Mouse (Mus musculus) ovary, postnatal 10 days (tissue): ENCODE results near the gene Elf2.
"Not testable (repeated sequence)": the region's sequence is repeated elsewhere in the genome, so short reads cannot be mapped to it uniquely, and the experiment has no call there.

Source experiments
- DNase-seq: peaks from one replicate; pipeline ENCODE4 v3.0.0; 2022; ENCODE audit warnings: low spot score

Gene Elf2

GRCm38 (mm10) chr3:51232205-51232910 is 108.1 kb downstream of the Elf2 start:
- DNase-seq, result no peak

DNA sequence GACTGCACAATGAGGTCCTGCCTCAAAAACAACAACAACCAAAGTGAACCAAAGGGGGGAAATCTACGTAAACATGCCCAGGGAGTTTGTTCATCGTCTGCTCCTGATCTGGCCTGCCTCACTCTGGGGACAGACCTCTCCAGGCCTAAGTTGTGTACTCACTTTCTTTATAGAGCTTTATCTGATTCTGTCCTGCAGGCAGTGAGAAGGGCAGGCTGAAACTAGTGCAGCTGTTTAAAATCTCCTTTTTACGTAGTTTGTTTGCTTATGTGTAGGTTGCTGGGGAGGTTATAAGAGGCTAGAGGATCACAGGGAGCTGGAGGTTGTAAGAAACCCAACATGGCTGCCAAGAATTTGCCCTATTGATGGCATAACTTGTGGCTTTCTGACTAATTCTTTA is 109.0 kb downstream of the Elf2 start:
- DNase-seq, result no peak

DNA sequence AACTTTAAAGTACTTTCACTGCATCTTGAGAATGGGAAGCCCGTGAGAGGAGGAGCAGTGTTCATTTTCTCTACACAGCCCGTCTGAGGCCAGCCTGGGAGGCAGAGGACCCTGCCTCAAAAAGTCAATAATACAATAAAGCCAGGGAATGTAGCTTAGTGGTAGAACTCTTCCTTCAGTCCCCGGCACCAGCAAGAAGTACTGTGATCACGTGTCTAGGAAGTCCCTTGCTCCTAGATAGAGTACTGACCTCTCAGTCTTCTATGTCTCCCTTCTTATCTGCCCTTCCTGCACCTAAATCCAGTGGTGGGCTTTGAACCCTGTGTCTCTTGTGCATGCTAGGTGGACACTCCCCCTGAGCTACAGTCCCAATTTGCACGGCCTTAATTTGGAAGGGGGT is 109.6 kb downstream of the Elf2 start:
- DNase-seq, result no peak

DNA sequence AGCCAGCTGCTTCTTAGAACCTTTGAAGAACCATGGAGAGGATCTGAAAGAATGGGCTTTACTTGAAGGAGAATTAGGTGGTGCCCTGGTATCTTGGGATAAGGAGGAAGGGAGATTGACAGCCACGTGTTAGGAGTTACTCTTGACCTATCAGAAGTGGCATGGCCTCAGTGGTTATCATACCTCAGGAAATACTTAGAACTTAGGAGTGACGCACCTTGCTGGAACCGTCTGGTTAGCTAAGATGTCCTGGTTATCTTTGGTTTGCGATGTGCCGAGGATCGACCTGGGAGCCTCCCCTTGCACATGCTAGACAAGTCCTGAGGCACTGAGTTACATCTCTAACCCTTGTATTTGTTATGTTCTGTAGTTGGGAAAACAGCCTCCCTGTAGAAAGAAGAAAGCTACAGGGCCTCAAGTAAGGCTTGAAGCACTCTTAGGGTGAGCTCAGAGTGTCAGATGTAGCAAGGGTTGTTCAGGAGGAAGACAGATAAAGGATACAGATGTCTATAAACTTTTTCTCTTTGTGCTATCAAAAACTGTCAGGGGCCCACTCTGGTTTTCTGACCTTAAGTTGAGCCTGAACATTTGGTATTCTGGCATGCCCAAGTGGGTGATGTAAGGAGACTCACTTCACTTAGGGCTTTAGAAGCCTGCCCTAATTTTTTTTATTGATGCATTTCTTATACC is 110.2 kb downstream of the Elf2 start:
- DNase-seq, result no peak

DNA sequence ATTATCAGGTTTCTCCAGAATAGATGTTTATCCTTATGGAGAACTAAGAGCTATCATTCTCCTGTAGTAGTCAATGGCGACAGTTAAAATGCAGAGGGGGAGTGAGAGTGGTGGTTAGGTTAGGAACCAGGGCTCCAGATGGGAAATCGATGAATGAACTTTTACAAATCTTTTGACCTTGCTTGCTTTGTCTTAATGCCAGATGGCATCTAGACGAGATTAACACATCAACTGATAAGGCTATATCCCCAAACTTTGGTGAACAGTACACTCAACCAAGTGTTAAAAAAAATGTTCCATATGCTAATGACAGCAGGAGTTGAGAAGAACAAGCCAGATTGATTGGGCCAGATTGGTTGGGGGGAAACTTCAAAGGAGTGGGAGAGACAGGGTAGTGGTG is 111.2 kb downstream of the Elf2 start:
- no peak for DNase-seq

DNA sequence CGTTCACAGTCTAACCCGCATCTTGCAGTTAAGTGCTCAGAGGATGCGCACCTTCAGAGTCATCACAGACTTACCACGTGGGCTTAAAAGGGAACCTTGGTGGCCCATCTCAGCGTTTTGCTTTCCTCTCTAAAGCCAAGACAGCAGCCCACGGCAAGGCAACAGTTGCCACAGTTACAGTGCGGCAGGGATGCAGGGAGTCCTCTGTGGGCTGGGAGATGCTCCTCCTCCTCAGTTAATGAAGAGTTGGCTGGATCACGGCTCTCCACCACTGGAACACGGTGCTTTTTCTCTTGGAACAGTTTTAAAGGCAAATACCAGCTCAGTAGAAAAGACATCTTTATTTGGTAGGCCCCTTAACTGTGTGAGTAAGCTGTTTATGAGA is 111.7 kb downstream of the Elf2 start:
- DNase-seq, result no peak

DNA sequence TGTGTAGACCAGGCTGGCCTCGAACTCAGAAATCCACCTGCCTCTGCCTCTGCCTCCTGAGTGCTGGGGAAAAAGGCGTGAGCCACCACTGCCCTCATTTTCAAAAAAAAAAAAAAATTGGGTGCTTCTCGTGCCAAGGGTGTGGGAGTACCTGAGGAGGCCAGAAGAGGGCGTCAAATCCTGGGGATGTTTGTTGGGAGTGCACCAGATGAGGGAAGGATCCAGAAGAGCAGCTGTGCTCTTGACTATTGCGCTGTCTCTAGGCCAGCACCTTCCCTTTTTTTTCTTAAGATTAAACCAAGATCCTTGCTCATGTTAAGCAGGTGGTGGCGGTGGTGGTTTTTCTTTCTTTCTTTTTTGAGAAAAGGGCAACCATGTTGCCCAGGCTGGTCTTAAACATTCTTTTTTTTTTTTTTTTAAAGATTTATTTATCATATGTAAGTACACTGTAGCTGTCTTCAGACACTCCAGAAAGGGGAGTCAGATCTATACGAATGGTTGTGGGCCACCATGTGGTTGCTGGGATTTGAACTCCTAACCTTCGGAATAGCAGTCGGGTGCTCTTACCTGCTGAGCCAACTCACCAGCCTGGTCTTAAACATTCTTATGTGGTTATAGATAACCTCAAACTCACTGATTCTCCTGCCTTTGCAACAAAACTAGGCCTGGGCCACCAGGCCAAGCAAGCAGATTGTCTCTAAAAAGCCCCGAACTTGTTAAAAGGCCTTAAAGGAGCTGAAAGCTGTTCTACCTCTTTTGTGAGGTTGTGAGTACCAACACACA is 112.2 kb downstream of the Elf2 start:
- no peak for DNase-seq

- no peak for DNase-seq
Measured at GRCm38 (mm10) chr3:51226601-51227000, 113.9 kb downstream of the Elf2 start.

- DNase-seq, result no peak
Measured at GRCm38 (mm10) chr3:51225979-51226378, 114.5 kb downstream of the Elf2 start.

GRCm38 (mm10) chr3:51225226-51225750 is 115.2 kb downstream of the Elf2 start:
- no peak for DNase-seq

DNA sequence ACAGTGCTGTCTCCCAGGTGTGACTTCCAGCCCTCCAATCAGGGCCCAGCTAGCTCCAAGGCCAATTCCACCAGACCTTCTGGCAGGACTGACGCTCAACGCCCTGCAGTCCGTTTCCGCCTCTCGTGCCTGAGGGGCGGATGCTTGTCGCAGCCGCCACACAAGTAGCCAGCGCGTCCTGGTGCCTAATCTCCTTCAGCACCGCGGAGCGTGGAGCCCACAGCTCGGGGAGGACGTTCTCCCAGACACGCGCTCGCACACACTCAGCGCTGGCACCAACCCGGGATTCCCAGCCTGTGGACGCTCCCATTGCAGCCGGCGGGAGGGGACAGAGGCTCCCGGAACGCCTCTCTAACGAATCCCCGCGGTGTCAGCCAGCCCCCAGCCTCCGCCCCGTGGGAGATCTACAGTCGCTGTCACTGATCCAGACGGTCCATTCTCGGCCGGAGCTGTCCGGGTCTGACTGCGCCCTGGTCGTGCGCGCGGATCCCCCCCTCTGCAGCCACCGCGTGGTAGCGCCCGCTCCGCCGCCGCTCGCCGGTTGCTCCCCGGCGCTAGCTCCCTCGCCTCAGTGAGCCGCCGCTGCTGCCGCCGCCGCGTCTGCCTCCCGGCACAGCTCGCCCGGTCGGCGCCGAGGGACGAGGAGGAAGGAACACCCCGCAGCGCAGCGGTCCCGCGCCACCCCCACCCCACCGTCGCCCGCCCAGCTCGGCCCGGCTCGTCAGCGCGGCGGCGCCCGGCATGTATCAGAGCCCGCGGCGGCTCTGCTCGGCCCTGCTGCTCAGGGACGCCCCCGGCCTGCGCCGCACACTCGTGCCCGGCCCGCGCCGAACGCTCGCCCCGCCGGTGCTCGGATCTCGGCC is 115.9 kb downstream of the Elf2 start, which contains the start of gene Noct:
Gene Noct, plus strand, starts transcription at position 85 of the 863 bp plus-strand sequence.
- DNase-seq, result peak; percentile 74

DNA sequence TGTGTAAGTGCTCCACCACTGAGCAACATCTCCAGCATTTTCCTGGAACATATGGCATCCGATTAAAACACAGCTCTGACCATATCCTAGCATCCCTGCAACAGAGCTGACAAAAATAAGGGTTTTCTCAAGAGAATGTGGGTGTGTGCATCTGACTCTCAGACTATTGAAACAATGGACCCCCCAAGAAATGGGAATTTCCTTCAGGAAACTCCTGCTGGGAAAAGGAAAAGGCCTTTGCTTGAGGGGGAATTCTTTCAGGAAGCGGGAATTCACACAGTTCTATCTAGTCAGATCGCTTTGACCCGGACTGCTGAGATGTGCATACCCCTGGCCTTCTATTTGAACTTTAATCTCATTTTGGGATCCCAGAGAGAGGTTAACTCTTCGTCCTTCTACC is 116.9 kb downstream of the Elf2 start:
- no peak for DNase-seq

DNA sequence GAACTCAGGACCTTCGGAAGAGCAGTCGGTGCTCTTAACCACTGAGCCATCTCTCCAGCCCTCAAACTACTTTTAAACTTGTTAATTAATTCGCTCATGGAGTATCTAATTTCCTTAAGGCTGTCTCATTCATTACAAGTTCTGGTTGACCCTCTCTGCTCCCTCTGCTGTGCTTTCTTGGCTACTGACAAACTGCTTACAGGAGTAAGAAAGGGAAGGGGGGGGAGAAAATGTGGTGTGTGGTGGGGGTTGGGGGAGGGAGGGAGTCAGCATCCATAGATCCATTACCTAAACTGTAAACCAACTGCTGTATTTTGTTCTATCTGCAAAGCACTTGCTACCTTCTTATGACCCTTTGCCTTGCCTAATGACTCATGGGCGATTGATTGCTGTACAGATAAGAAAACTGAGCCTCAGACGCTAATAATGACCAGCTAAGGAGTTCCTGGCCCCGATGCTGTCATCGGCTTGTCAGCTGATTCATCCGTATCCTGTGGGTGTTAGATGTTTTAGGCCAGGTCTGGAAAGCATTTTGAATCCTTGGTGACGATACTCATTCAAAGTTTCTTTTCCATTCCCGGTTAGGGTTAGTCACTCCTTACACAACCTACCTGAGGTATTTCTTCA is 117.5 kb downstream of the Elf2 start:
- no peak for DNase-seq

- DNase-seq, result no peak
Measured at GRCm38 (mm10) chr3:51222302-51222701, 118.2 kb downstream of the Elf2 start.

GRCm38 (mm10) chr3:51221847-51222246 is 118.6 kb downstream of the Elf2 start:
- DNase-seq, result no peak

DNA sequence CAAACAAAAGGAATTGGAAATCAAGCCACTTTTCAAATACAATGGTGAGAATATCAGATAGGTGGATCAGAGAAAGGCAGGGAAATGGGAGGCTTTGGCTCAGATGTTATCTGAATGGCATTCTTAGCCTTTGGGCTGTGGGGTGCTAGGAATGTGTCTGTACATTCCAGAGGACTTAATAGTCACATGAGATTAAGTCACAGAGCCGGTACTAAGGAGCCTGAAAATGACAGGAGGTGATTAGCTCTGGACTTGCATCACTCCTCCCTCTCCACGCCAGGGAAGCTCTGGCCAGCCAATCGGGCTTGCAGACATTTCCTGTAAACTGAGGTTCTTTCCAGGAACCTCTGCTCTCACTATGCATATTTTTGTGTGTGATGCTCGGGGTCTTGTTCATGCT is 119.6 kb downstream of the Elf2 start:
- no peak for DNase-seq

GRCm38 (mm10) chr3:51219213-51219612 is 121.2 kb downstream of the Elf2 start:
- no peak for DNase-seq

DNA sequence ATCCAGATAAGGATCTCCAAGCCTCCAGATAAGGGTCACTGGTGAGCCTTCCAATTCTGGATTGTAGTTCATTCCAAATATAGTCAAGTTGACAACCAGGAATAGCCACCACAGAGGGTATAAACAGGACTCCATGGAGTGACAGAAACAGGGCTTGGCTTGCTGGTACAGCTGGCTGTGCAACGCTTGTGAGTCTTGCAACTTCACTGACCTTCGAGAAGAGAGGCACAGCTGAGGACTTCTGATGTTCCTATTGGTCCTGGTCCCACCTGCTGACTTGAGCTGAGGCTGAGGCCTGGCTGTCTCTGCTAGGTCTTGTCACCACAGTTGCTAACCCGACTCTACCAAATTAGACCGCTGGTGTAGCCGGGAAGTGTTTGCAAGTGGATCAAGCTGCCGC is 122.1 kb downstream of the Elf2 start:
- DNase-seq, result not testable (repeated sequence)

GRCm38 (mm10) chr3:51216351-51216750 is 124.1 kb downstream of the Elf2 start:
- DNase-seq, result not testable (repeated sequence)

GRCm38 (mm10) chr3:51215681-51216080 is 124.8 kb downstream of the Elf2 start:
- DNase-seq, result no peak

GRCm38 (mm10) chr3:51213111-51213510 is 127.4 kb downstream of the Elf2 start:
- DNase-seq, result no peak
